Comparison of ENCODE assay signal across 16 mouse cellular contexts in the genomic region with DNA sequence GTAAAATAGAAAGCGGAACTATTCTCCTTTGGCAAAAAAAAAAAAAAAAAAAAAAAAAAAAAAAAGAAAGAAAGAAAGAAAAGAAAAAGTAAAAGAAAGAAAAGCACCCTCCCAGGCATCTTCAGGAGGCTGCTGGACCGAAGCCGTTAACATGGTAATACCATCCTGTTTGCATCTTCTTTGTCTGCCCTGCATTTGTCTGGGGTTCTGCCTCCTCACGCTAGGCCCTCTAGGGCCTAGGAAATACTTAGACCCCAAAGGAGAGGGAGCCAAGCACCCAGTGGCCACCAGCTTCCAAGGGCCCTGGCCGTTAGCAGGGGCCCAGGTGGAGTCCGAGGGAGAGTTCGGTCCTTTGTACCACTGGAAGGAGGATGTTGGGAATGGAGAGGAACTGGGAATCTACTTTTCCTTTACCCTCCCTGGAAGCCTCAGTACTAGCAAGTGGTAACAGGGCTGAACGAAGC.
DNase-seq lines count a peak whose midpoint lies in the region; ATAC-seq and TF ChIP-seq lines count a peak whose summit lies in the region.
"Had no signal": no experiment of that assay in that cellular context is flagged by ENCODE, and none has a peak within 500 bp of the region (broad histone marks: within the 10 kb centered on the region; RNA-seq: fewer than 3 reads in every experiment).

No protein-coding gene starts in this region.

- H3K36me3 ChIP-seq in neural tube, embryonic 11.5 days (ENCODE audit: control insufficient read depth, insufficient read depth, low read length) = no peaks in the 10 kb centered on the region
- H3K36me3 ChIP-seq in neural tube, embryonic 15.5 days = no peaks in the 10 kb centered on the region
- no peaks in the 10 kb centered on the region for H3K36me3 ChIP-seq in hindbrain, embryonic 12.5 days
- H3K36me3 ChIP-seq in lung, postnatal 0 days (ENCODE audit: insufficient read depth, low read length) = no peaks in the 10 kb centered on the region
- H3K36me3 ChIP-seq: embryonic facial prominence, embryonic 13.5 days; heart, embryonic 15.5 days; intestine, embryonic 15.5 days; limb, embryonic 15.5 days had no signal

- peak overlapping the region; percentile 1 for H3K9ac ChIP-seq in neural tube, embryonic 11.5 days (ENCODE audit: low read length)
- no peak overlapping the region for H3K9ac ChIP-seq in neural tube, embryonic 15.5 days (replicated peaks)
- H3K9ac ChIP-seq in hindbrain, embryonic 12.5 days = no peak overlapping the region
- H3K9ac ChIP-seq in lung, postnatal 0 days (replicated peaks; ENCODE audit: low read depth) = no peak overlapping the region
- H3K9ac ChIP-seq: embryonic facial prominence, embryonic 13.5 days; intestine, embryonic 15.5 days; limb, embryonic 15.5 days; lung, embryonic 14.5 days had no signal

- H3K4me1 ChIP-seq in neural tube, embryonic 11.5 days (ENCODE audit: control insufficient read depth, insufficient read depth, low read length) = peaks cover 38% of the 10 kb centered on the region
- H3K4me1 ChIP-seq in neural tube, embryonic 15.5 days = peaks cover 27% of the 10 kb centered on the region
- H3K4me1 ChIP-seq in hindbrain, embryonic 12.5 days = peaks cover 46% of the 10 kb centered on the region
- no peaks in the 10 kb centered on the region for H3K4me1 ChIP-seq in lung, postnatal 0 days (ENCODE audit: insufficient read depth, low read depth, low read length)

- no peak for DNase-seq in neural tube, embryonic 11.5 days (ENCODE audit: low spot score)
- DNase-seq in brain, embryonic 14.5 days (ENCODE audit: low read depth) = peak; percentile 51
- DNase-seq in retina, embryonic 14.5 days (ENCODE audit: low spot score) = peak; percentile 23
- DNase-seq in cerebellum, postnatal 25 days = no peak
- no peak for DNase-seq in lung, postnatal 0 days (ENCODE audit: low spot score)
- DNase-seq: cerebellum, adult 2 months; gastrocnemius, postnatal 36 days; kidney, postnatal 36 days; lung, embryonic 14.5 days had no signal

- TF ChIP-seq CTCF in brain, embryonic 14.5 days (IDR thresholded peaks at IDR 0.05; ENCODE audit: borderline replicate concordance, extremely low read depth, insufficient read depth, insufficient read length) = no peak
- no peak for TF ChIP-seq CTCF in lung, postnatal 0 days (IDR thresholded peaks at IDR 0.05)

- ATAC-seq in neural tube, embryonic 11.5 days (ENCODE audit: insufficient read depth, low FRiP score, low TSS enrichment) = no peak
- no peak for ATAC-seq in neural tube, embryonic 15.5 days (ENCODE audit: low FRiP score)
- ATAC-seq in hindbrain, embryonic 12.5 days (ENCODE audit: low FRiP score) = no peak
- no peak for ATAC-seq in lung, postnatal 0 days
- ATAC-seq: intestine, embryonic 15.5 days had no signal

- TF ChIP-seq EP300 in lung, postnatal 0 days (IDR thresholded peaks at IDR 0.05) = no peak

- H3K27me3 ChIP-seq in neural tube, embryonic 11.5 days (ENCODE audit: control insufficient read depth, insufficient read depth, low read length) = no peaks in the 10 kb centered on the region
- no peaks in the 10 kb centered on the region for H3K27me3 ChIP-seq in neural tube, embryonic 15.5 days (replicated peaks)
- peaks cover 4% of the 10 kb centered on the region for H3K27me3 ChIP-seq in hindbrain, embryonic 12.5 days
- H3K27me3 ChIP-seq in lung, postnatal 0 days (replicated peaks; ENCODE audit: insufficient read depth, low read length) = no peaks in the 10 kb centered on the region
- H3K27me3 ChIP-seq: embryonic facial prominence, embryonic 13.5 days; heart, embryonic 15.5 days; intestine, embryonic 15.5 days; limb, embryonic 15.5 days had no signal

- peak overlapping the region; percentile 74; the same call in 1 of the 2 replicates for H3K27ac ChIP-seq in neural tube, embryonic 11.5 days (ENCODE audit: low read depth, low read length)
- no peak overlapping the region for H3K27ac ChIP-seq in neural tube, embryonic 15.5 days (replicated peaks)
- H3K27ac ChIP-seq in hindbrain, embryonic 12.5 days = peak overlapping the region; percentile 55
- H3K27ac ChIP-seq in lung, postnatal 0 days (ENCODE audit: low read length) = no peak overlapping the region
- H3K27ac ChIP-seq: heart, embryonic 15.5 days had no signal

- no peaks in the 10 kb centered on the region for H3K9me3 ChIP-seq in neural tube, embryonic 11.5 days (ENCODE audit: control insufficient read depth, low read length)
- no peaks in the 10 kb centered on the region for H3K9me3 ChIP-seq in neural tube, embryonic 15.5 days (replicated peaks)
- no peaks in the 10 kb centered on the region for H3K9me3 ChIP-seq in hindbrain, embryonic 12.5 days (replicated peaks)
- no peaks in the 10 kb centered on the region for H3K9me3 ChIP-seq in lung, postnatal 0 days (ENCODE audit: low read length)
- H3K9me3 ChIP-seq: embryonic facial prominence, embryonic 13.5 days; G1E; heart, embryonic 15.5 days; intestine, embryonic 15.5 days; limb, embryonic 15.5 days had no signal

- 45% methylated on average over 8 of the region's 8 CpGs for WGBS in neural tube, embryonic 11.5 days
- 30% methylated on average over 8 of the region's 8 CpGs for WGBS in neural tube, embryonic 15.5 days
- 27% methylated on average over 8 of the region's 8 CpGs for WGBS in hindbrain, embryonic 12.5 days
- 93% methylated on average over 8 of the region's 8 CpGs for WGBS in lung, postnatal 0 days

- H3K4me2 ChIP-seq in neural tube, embryonic 11.5 days (ENCODE audit: low read depth) = no peak overlapping the region
- no peak overlapping the region for H3K4me2 ChIP-seq in neural tube, embryonic 15.5 days
- no peak overlapping the region for H3K4me2 ChIP-seq in hindbrain, embryonic 12.5 days (replicated peaks)
- H3K4me2 ChIP-seq in lung, postnatal 0 days (replicated peaks; ENCODE audit: low read depth, low read length) = no peak overlapping the region
- H3K4me2 ChIP-seq: embryonic facial prominence, embryonic 13.5 days; intestine, embryonic 15.5 days; limb, embryonic 15.5 days; lung, embryonic 14.5 days had no signal

- TF ChIP-seq POLR2A in brain, embryonic 14.5 days (IDR thresholded peaks at IDR 0.05; ENCODE audit: borderline replicate concordance, extremely low read depth, insufficient read depth, insufficient read length, poor library complexity, severe bottlenecking) = no peak

- H3K4me3 ChIP-seq in neural tube, embryonic 11.5 days (ENCODE audit: low read depth, low read length) = no peak overlapping the region
- no peak overlapping the region for H3K4me3 ChIP-seq in neural tube, embryonic 15.5 days (replicated peaks)
- no peak overlapping the region for H3K4me3 ChIP-seq in hindbrain, embryonic 12.5 days
- no peak overlapping the region for H3K4me3 ChIP-seq in lung, postnatal 0 days (ENCODE audit: low read depth, low read length)
- H3K4me3 ChIP-seq: embryonic facial prominence, embryonic 13.5 days; heart, embryonic 15.5 days; intestine, embryonic 15.5 days; limb, embryonic 15.5 days had no signal

Comparison
In these comparisons a context has a peak if more than half of its experiments do, and no peak if none do; other contexts are left out.
1. H3K27ac ChIP-seq: peak in neural tube, embryonic 11.5 days (single experiment) and hindbrain, embryonic 12.5 days (single experiment); none in neural tube, embryonic 15.5 days (single experiment) and lung, postnatal 0 days (single experiment).
2. DNase-seq: peak in brain, embryonic 14.5 days (single experiment) and retina, embryonic 14.5 days (single experiment); none in neural tube, embryonic 11.5 days (single experiment), cerebellum, postnatal 25 days (0 of 2) and lung, postnatal 0 days (single experiment).